Mouse (Mus musculus) hindbrain, embryonic 16.5 days (tissue): ENCODE measurements around the gene Rnpepl1. TPM values are rescaled to one million over a fixed set of nuclear protein-coding genes. Genes with fewer than 3 reads are reported as not detected.

Source experiments
- ATAC-seq: fragments of 200-750 bp; cut with Nextera tagmentation; 2 replicates; pipeline ENCODE4 v1.8.0; 2017; ENCODE audit warnings: moderate TSS enrichment, moderate library complexity
- H3K27ac ChIP-seq: fragments of 300-500 bp; sonication (generic); 2 replicates; pipeline ENCODE4 v1.5.1; 2014; ENCODE audit warnings: low read depth, mild to moderate bottlenecking, control low read depth, low read length, moderate library complexity
- H3K27me3 ChIP-seq: fragments of 300-500 bp; sonication (generic); replicated peaks from 2 replicates; pipeline ENCODE4 v1.6.1; 2014; ENCODE audit warnings: low read length; ENCODE audit not compliant: control insufficient read depth, insufficient read depth
- H3K36me3 ChIP-seq: fragments of 300-500 bp; sonication (generic); 2 replicates; pipeline ENCODE4 v1.6.1; 2014; ENCODE audit warnings: mild to moderate bottlenecking, low read length, moderate library complexity, mixed read lengths; ENCODE audit not compliant: control insufficient read depth, insufficient read depth
- H3K4me1 ChIP-seq: fragments of 300-500 bp; sonication (generic); 2 replicates; pipeline ENCODE4 v1.6.1; 2014; ENCODE audit warnings: low read depth, low read length; ENCODE audit not compliant: control insufficient read depth, insufficient read depth
- H3K4me2 ChIP-seq: fragments of 300-500 bp; sonication (generic); 2 replicates; pipeline ENCODE4 v1.6.1; 2014; ENCODE audit warnings: mild to moderate bottlenecking, low read length, control low read depth, moderate library complexity
- H3K4me3 ChIP-seq: fragments of 300-500 bp; sonication (generic); 2 replicates; pipeline ENCODE4 v1.5.1; 2014; ENCODE audit warnings: mild to moderate bottlenecking, low read length, control low read depth, moderate library complexity
- H3K9ac ChIP-seq: fragments of 300-500 bp; sonication (generic); 2 replicates; pipeline ENCODE4 v1.6.1; 2014; ENCODE audit warnings: low read depth, mild to moderate bottlenecking, control low read depth, low read length, moderate library complexity
- H3K9me3 ChIP-seq: fragments of 300-500 bp; sonication (generic); 2 replicates; pipeline ENCODE4 v1.6.1; 2014; ENCODE audit warnings: mild to moderate bottlenecking, low read length, moderate library complexity; ENCODE audit not compliant: control insufficient read depth
- WGBS: fragments of 180-500 bp; shearing (Covaris S2); extraction: QIAGEN DNeasy Blood & Tissue Kit; methylation state at CpG from one replicate; pipeline ENCODE4 v1.1.7; 2014; 5-methylcytosine and 5-hydroxymethylcytosine counted together
- polyA plus RNA-seq: library from polyadenylated mRNA; unstranded; fragments of >200 nt; fragmentation: Nextera tagmentation; extraction: Ambion mirVana; gene quantifications from 2 replicates; pipeline ENCODE4 v1.2.1, GENCODE M21; 2015

The Rnpepl1 gene
- 16.8 and 29.0 TPM in 2 replicates for polyA plus RNA-seq

DNA sequence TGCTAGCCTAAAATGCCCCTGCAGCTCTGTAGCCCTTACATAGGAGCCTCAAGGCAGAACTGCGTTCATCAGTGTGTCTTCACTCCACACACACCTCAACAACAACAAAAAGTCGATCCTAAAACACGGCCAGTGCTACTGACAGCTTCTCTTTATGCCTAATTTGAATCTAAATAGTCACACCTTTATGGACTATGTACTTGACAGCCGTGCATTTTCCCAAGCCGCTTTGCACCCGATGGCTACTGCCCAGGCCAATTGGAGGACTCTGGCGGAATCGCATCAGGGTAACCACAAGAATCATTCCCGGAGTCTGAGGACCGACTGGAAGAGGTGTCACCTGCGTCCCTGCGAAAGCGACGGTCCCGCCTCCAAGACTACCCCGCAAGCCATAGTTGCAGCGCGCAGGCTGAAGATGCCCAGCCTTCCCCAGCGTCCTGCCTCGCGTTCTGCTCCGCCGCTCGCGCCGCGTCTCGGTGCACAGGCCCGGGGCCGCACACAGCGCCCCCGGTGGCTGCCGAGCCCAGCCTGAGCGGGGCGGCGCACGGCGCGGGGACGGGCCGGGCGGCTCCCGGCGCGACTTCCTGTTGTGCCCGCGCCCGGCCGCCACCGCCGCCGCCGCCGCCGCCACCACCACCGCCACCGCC is at the start of gene Rnpepl1:
Gene Rnpepl1, plus strand, starts transcription at position 545 of the 647 bp plus-strand sequence.
- Histone ChIP-seq H3K9ac (peak within 1 kb of the TSS; percentile 91), H3K4me2 (peak within 1 kb of the TSS; percentile 95), H3K4me3 (peak within 1 kb of the TSS; percentile 85), H3K27me3 (no peaks in the 10 kb centered on the region), H3K9me3 (no peaks in the 10 kb centered on the region), H3K4me1 (peaks cover 36% of the 10 kb centered on the region), H3K36me3 (peaks cover 4% of the 10 kb centered on the region), H3K27ac (peak within 1 kb of the TSS; percentile 94)
- ATAC-seq, result peak; percentile 69
- WGBS, result under 1% methylated on average over 27 of the region's 57 CpGs

DNA sequence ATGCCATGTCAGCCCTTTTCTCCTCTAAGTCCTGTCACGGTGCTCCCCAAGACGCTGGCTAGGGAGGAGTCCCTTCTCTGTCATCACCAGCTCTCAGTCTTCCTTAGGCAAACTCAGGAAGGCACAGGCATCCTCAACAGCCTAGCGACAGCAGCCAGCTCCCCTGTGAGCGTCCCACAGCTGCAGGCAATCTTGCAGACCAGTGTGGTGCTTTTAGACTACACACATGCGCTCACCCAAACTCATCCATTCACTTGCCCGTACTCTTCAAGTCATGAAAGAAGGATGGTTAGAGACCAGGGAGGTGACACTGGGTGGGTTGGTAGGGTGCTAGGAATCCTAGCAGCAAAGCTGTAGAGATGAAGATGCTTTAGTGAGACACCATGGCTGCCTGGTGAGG is 49.1 kb upstream of the Rnpepl1 start:
- no peak overlapping the region for H3K9ac ChIP-seq
- WGBS, result 63% methylated on average over 6 of the region's 6 CpGs
- no peak overlapping the region for H3K4me2 ChIP-seq
- H3K27ac ChIP-seq, result no peak overlapping the region
- H3K4me3 ChIP-seq, result no peak overlapping the region
- H3K4me1 ChIP-seq, result no peaks in the 10 kb centered on the region
- peaks cover 30% of the 10 kb centered on the region for H3K36me3 ChIP-seq
- no peaks in the 10 kb centered on the region for H3K27me3 ChIP-seq
- no peaks in the 10 kb centered on the region for H3K9me3 ChIP-seq
- ATAC-seq, result peak; percentile 14; the same call in 1 of the 2 replicates

DNA sequence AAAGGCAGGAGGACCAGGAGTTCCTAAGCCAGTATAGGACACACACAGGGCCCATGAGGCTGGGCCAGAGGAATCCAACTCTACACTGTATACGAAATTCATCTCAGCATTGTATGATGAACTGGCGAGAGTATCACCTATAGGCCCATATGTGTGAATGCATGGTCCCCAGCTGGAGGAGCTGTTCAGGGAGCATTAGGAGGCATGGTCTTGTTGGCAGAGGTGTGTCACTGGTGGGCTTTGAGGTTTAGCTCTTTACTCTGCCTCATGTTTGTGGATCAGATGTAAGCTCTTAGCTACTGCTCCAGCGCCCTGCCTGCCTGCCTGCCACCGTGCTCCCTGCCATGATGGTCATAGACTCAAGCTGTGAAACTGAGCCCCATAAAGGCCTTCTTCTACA is 47.3 kb upstream of the Rnpepl1 start:
- ATAC-seq, result no peak
- Histone ChIP-seq H3K9me3 (no peaks in the 10 kb centered on the region), H3K27ac (no peak overlapping the region), H3K36me3 (peaks cover 13% of the 10 kb centered on the region), H3K4me1 (no peaks in the 10 kb centered on the region), H3K9ac (no peak overlapping the region), H3K4me2 (no peak overlapping the region), H3K4me3 (no peak overlapping the region), H3K27me3 (no peaks in the 10 kb centered on the region)
- WGBS, result 79% methylated on average over 4 of the region's 4 CpGs

DNA sequence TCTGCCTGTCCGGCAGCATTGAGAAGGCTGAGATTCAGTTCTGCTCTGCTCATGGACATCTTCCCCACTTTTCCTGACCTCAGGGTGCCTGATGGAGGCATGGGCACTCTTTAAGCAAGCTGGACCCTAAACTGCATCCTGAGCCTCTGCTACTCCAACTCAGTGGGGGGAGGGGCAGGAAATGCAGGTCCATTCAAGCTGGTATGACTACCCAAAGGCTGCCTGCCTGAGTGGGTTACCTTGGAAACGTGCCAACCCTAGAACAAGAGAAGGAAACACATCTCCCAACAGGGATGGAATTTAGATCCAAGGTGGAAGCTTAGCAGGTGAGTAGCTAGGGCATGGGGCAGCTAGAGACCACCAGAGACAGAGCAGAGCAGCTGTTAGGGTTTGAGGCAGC is 44.4 kb upstream of the Rnpepl1 start:
- ATAC-seq, result no peak
- WGBS, result 49% methylated on average over 2 of the region's 2 CpGs
- Histone ChIP-seq H3K4me2 (no peak overlapping the region), H3K9ac (no peak overlapping the region), H3K27me3 (no peaks in the 10 kb centered on the region), H3K4me3 (no peak overlapping the region), H3K4me1 (no peaks in the 10 kb centered on the region), H3K27ac (no peak overlapping the region), H3K9me3 (no peaks in the 10 kb centered on the region), H3K36me3 (no peaks in the 10 kb centered on the region)

DNA sequence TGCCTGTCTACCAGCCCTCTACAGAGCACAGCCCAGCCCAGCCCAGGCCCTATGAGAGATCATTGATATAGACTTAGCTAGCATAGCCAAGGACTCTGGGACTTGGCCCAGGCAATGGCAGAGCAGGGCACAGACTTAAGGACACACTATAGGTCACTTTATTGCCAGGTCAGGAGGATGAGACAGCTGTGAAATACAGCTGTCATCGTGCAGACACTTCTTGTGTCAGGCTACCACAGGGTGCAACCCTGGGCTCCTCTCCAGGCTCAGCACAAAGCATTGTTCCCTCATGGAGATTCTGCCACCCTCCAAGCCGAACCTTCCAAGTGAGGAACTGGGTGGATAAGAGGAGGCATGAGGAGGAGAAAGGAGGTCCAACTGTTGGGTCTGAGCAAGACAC is 40.6 kb upstream of the Rnpepl1 start:
- 84% methylated on average over 2 of the region's 2 CpGs for WGBS
- no peak for ATAC-seq
- Histone ChIP-seq H3K9ac (no peak overlapping the region), H3K4me1 (no peaks in the 10 kb centered on the region), H3K4me3 (no peak overlapping the region), H3K4me2 (no peak overlapping the region), H3K9me3 (no peaks in the 10 kb centered on the region), H3K27me3 (no peaks in the 10 kb centered on the region), H3K36me3 (no peaks in the 10 kb centered on the region), H3K27ac (no peak overlapping the region)

DNA sequence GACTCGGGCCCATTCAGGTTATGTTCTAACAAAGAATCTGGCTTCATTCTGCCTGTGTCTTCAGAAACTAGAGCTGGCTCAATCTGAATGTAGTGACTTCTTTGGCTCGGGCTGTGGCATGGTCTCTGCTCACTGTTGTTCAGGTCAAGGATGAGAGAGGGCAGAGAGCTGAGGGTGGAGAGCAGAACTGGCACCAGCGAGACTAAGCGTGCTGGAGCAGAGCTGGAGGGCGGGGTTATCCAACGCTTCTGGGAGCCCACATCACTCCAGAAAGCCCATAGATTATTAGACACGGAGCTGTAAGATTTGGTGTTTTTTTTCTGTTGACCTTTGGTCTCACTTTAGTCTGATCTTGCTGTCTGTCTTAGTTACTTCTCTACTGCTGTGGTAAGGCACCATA is 37.9 kb upstream of the Rnpepl1 start:
- H3K36me3 ChIP-seq, result no peaks in the 10 kb centered on the region
- ATAC-seq, result no peak
- no peaks in the 10 kb centered on the region for H3K27me3 ChIP-seq
- H3K27ac ChIP-seq, result no peak overlapping the region
- no peak overlapping the region for H3K4me3 ChIP-seq
- H3K4me2 ChIP-seq, result no peak overlapping the region
- H3K4me1 ChIP-seq, result no peaks in the 10 kb centered on the region
- WGBS, result 86% methylated on average over 7 of the region's 7 CpGs
- no peak overlapping the region for H3K9ac ChIP-seq
- H3K9me3 ChIP-seq, result no peaks in the 10 kb centered on the region

DNA sequence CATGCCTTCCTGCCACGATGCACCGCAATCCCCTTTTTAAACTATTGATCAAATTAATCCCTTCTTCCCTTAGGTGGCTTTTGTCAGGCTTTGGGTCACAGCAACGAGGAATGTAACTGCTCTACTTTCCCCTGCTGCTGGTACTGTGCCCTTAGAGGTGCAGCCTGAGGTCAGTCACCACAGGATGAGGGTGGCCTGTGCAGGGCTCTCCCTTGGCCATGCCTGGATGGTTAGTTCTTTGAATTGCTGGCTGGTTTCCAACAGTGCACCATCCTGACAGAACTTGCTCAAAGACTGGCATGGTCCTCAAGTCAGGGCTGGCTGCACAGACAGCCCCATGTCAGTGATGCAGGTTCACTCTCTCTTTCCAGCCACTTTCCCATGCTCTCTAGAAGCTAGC is 36.6 kb upstream of the Rnpepl1 start:
- Histone ChIP-seq H3K27me3 (no peaks in the 10 kb centered on the region), H3K27ac (no peak overlapping the region), H3K36me3 (no peaks in the 10 kb centered on the region), H3K9ac (no peak overlapping the region), H3K4me3 (no peak overlapping the region), H3K4me2 (no peak overlapping the region), H3K9me3 (no peaks in the 10 kb centered on the region), H3K4me1 (no peaks in the 10 kb centered on the region)
- 71% methylated on average over 3 of the region's 3 CpGs for WGBS
- ATAC-seq, result no peak

DNA sequence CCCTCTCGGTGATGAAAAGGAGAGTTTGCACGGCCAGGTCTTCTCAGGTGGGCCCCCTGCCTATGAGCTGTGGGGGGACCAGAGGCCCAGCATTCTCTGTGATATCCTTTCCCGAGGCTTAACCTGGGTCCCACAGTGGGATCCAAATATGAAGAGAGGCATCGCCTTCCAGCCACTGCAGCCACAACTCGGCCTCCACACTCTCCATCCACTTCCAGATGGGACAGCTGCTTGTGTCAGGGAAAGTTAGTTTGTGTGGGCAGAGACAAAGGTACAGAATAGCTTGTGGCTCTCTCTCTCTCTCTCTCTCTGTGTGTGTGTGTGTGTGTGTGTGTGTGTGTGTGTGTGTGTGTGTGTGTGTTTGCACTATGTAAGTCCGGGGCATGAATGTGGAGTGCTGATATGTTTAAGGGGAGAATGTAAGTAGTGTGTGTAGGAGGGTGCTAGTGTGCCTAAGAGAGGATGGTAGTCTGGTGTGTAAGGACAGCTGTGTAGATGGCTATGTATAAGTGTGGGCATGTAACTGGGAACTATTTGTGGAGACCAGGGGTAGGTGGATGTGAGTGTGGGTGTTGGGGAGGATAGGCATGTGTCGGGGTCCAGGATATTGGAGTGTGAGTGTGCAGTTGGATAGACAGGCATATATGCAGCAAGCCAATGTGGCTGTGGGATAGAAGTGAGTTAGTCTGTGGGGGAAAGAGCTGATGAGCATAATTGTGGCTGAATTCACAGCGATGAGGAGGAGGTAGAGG is 35.0 kb upstream of the Rnpepl1 start:
- Histone ChIP-seq H3K4me1 (no peaks in the 10 kb centered on the region), H3K9ac (no peak overlapping the region), H3K4me2 (no peak overlapping the region), H3K4me3 (no peak overlapping the region), H3K27me3 (no peaks in the 10 kb centered on the region), H3K36me3 (no peaks in the 10 kb centered on the region), H3K27ac (no peak overlapping the region), H3K9me3 (no peaks in the 10 kb centered on the region)
- no peak for ATAC-seq
- WGBS, result 87% methylated on average over 8 of the region's 8 CpGs

DNA sequence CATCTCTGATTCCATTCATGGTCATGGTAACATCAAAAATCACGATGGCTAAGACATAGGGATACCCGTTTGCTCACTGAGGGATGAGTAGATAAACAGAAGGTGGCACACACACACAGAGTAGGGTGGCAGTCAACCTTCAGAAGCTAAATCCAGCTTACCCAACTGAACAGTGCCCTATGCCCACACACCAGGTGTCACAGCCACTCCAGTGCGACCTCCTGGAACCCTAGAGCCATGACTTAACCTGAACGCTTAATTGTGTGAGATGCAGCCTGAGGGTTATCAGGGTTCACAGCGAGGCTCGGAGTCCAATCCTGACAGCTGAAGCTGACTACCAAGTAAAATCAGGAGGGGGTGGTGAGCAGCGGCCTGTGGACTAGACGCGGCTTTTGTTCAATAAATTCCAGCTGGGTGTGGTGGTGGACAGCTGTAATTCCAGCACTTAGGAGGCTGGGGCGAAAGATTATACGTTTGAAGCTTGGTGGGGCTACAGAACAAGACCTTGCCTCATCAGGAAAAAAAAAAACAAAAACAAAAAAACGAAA is 33.1 kb upstream of the Rnpepl1 start:
- Histone ChIP-seq H3K9me3 (no peaks in the 10 kb centered on the region), H3K27me3 (no peaks in the 10 kb centered on the region), H3K4me1 (no peaks in the 10 kb centered on the region), H3K9ac (no peak overlapping the region), H3K36me3 (no peaks in the 10 kb centered on the region), H3K4me2 (no peak overlapping the region), H3K4me3 (no peak overlapping the region), H3K27ac (no peak overlapping the region)
- no peak for ATAC-seq
- WGBS, result 72% methylated on average over 12 of the region's 12 CpGs
